Mouse (Mus musculus) spleen, adult 2 months (tissue): ENCODE measurements around the gene Fahd1. TPM values are rescaled to one million over a fixed set of nuclear protein-coding genes. Genes with fewer than 3 reads are reported as not detected.
A peak's percentile ranks its signal among the peaks of the same experiment; 100 is the strongest.

Experiments
- DNase-seq, 2 experiments: peaks; one replicate each; pipeline versions ENCODE4 v3.0.0 to v3.0.0-alpha.2; 2012 to 2021; ENCODE audit warnings: low spot score in 2 of 2, low read depth in 1 of 2
- H3K27ac ChIP-seq: fragments of 200-500 bp; 2 replicates; pipeline ENCODE4 v1.5.1; 2012; ENCODE audit warnings: low read length, inconsistent platforms; ENCODE audit not compliant: insufficient read depth
- H3K27me3 ChIP-seq: fragments of 200-500 bp; 2 replicates; pipeline ENCODE4 v1.6.1; 2012; ENCODE audit warnings: mild to moderate bottlenecking, moderate library complexity, low read length, inconsistent platforms; ENCODE audit not compliant: control insufficient read depth, insufficient read depth
- H3K36me3 ChIP-seq: fragments of 200-500 bp; 2 replicates; pipeline ENCODE4 v1.6.1; 2012; ENCODE audit warnings: mild to moderate bottlenecking, low read length, inconsistent platforms; ENCODE audit not compliant: control insufficient read depth, insufficient read depth
- H3K4me1 ChIP-seq: fragments of 200-500 bp; 2 replicates; pipeline ENCODE4 v1.6.1; 2011; ENCODE audit warnings: inconsistent platforms; ENCODE audit not compliant: control insufficient read depth, insufficient read depth, insufficient read length
- H3K4me3 ChIP-seq: fragments of 200-500 bp; 2 replicates; pipeline ENCODE4 v1.5.1; 2011; ENCODE audit warnings: mild to moderate bottlenecking, inconsistent platforms; ENCODE audit not compliant: insufficient read depth, insufficient read length; ENCODE audit errors: extremely low read depth
- CTCF ChIP-seq: fragments of 200-500 bp; IDR thresholded peaks from 2 replicates; pipeline ENCODE4 v1.5.1; 2011; ENCODE audit warnings: mild to moderate bottlenecking, inconsistent platforms; ENCODE audit not compliant: insufficient read depth, insufficient read length, insufficient replicate concordance; ENCODE audit errors: extremely low read depth
- POLR2A ChIP-seq: fragments of 200-500 bp; IDR thresholded peaks from 2 replicates; pipeline ENCODE4 v1.6.1; 2011; ENCODE audit warnings: low read depth, low read length, inconsistent platforms
- WGBS: fragments of 180-500 bp; shearing (Covaris S2); methylation state at CpG from one replicate; pipeline ENCODE4 v1.1.7; 2018; 5-methylcytosine and 5-hydroxymethylcytosine counted together
- polyA plus RNA-seq: library from polyadenylated mRNA; depleted of rRNA; stranded (reverse); fragments of >200 nt; gene quantifications from 2 replicates; pipeline ENCODE4 v1.2.3, GENCODE M21; 2012

The Fahd1 gene
- polyA plus RNA-seq, 1 experiment, result 7.7 TPM

- no peaks in the 10 kb centered on the region for H3K27me3 ChIP-seq
- no peak overlapping the region for H3K27ac ChIP-seq
- no peak for TF ChIP-seq POLR2A
- no peak for TF ChIP-seq CTCF
- H3K36me3 ChIP-seq, result peaks cover 19% of the 10 kb centered on the region
- WGBS, result 89% methylated on average over 19 of the region's 19 CpGs
- peaks cover 14% of the 10 kb centered on the region for H3K4me1 ChIP-seq
- DNase-seq, result no peak
- H3K4me3 ChIP-seq, result no peak overlapping the region
Measured at GRCm38 (mm10) chr17:24890151-24891092, 40.3 kb upstream of the Fahd1 start.

- no peak for DNase-seq
- H3K27ac ChIP-seq, result no peak overlapping the region
- peaks cover 13% of the 10 kb centered on the region for H3K4me1 ChIP-seq
- no peak for TF ChIP-seq POLR2A
- no peak for TF ChIP-seq CTCF
- H3K36me3 ChIP-seq, result peaks cover 21% of the 10 kb centered on the region
- 93% methylated on average over 3 of the region's 3 CpGs for whole genome bisulfite sequencing
- no peaks in the 10 kb centered on the region for H3K27me3 ChIP-seq
- H3K4me3 ChIP-seq, result no peak overlapping the region
Measured at GRCm38 (mm10) chr17:24888862-24889261, 38.7 kb upstream of the Fahd1 start.

- H3K27me3 ChIP-seq, result no peaks in the 10 kb centered on the region
- WGBS, result 64% methylated on average over 18 of the region's 18 CpGs
- TF ChIP-seq POLR2A (no peak), CTCF (no peak)
- H3K4me3 ChIP-seq, result peak overlapping the region; percentile 71
- H3K36me3 ChIP-seq, result peaks cover 24% of the 10 kb centered on the region
- DNase-seq, result no peak
- peaks cover 13% of the 10 kb centered on the region for H3K4me1 ChIP-seq
- H3K27ac ChIP-seq, result peak overlapping the region; percentile 76; the same call in 1 of the 2 replicates
Measured at GRCm38 (mm10) chr17:24887291-24888080, 37.3 kb upstream of the Fahd1 start.

GRCm38 (mm10) chr17:24886932-24887271 lies 36.7 kb upstream of the Fahd1 start:
- Histone ChIP-seq H3K27me3 (no peaks in the 10 kb centered on the region), H3K27ac (peak overlapping the region; percentile 76), H3K36me3 (peaks cover 20% of the 10 kb centered on the region), H3K4me3 (peak overlapping the region; percentile 71), H3K4me1 (peaks cover 13% of the 10 kb centered on the region)
- WGBS, result under 1% methylated on average over 18 of the region's 18 CpGs
- DNase-seq, result no peak
- TF ChIP-seq CTCF (no peak), POLR2A (no peak)

- H3K36me3 ChIP-seq, result peaks cover 19% of the 10 kb centered on the region
- peak within 1 kb of the TSS; percentile 76 for H3K27ac ChIP-seq
- no peaks in the 10 kb centered on the region for H3K27me3 ChIP-seq
- TF ChIP-seq POLR2A (peak; percentile 82), CTCF (no peak)
- H3K4me1 ChIP-seq, result peaks cover 13% of the 10 kb centered on the region
- peak within 1 kb of the TSS; percentile 88 for H3K4me3 ChIP-seq
- DNase-seq, result peak; percentile 98 to 100
- WGBS, result 1% methylated on average over 69 of the region's 69 CpGs
Measured at GRCm38 (mm10) chr17:24886134-24886931, 36.2 kb upstream of the Fahd1 start, which contains the start of the genes Nubp2 and Spsb3. Nubp2 (minus strand) TSS chr17:24886349. Spsb3 (plus strand) TSS chr17:24886643.

GRCm38 (mm10) chr17:24885356-24886133 lies 35.4 kb upstream of the Fahd1 start:
- no peaks in the 10 kb centered on the region for H3K27me3 ChIP-seq
- peak overlapping the region; percentile 88 for H3K4me3 ChIP-seq
- H3K4me1 ChIP-seq, result peaks cover 13% of the 10 kb centered on the region
- H3K27ac ChIP-seq, result peak overlapping the region; percentile 63
- no peak for DNase-seq
- no peak for TF ChIP-seq CTCF
- TF ChIP-seq POLR2A, result no peak
- H3K36me3 ChIP-seq, result peaks cover 13% of the 10 kb centered on the region
- 23% methylated on average over 22 of the region's 22 CpGs for WGBS
